ENCODE assay signal across 22 mouse cellular contexts in genomic region chr12:54671262-54671661, GRCm38 (mm10). TPM values are rescaled to one million over a fixed set of nuclear protein-coding genes. Genes with fewer than 3 reads are reported as not detected.
DNase-seq lines count a peak whose midpoint lies in the region; ATAC-seq lines count a peak whose summit lies in the region.
"Had no signal": no experiment of that assay in that cellular context is flagged by ENCODE, and none has a peak within 500 bp of the region (broad histone marks: within the 10 kb centered on the region; RNA-seq: fewer than 3 reads in every experiment).

No protein-coding gene starts in this region.

- H3K4me2 ChIP-seq in liver, embryonic 12.5 days = no peak overlapping the region
- H3K4me2 ChIP-seq in liver, embryonic 11.5 days = no peak overlapping the region
- no peak overlapping the region for H3K4me2 ChIP-seq in liver, embryonic 15.5 days
- H3K4me2 ChIP-seq in hindbrain, embryonic 16.5 days (ENCODE audit: low read length) = no peak overlapping the region
- H3K4me2 ChIP-seq: forebrain, embryonic 13.5 days; heart, embryonic 11.5 days; hindbrain, embryonic 13.5 days had no signal

- no peak overlapping the region for H3K9ac ChIP-seq in liver, embryonic 12.5 days
- no peak overlapping the region for H3K9ac ChIP-seq in liver, embryonic 11.5 days (ENCODE audit: low read depth, low read length)
- no peak overlapping the region for H3K9ac ChIP-seq in liver, embryonic 15.5 days
- no peak overlapping the region for H3K9ac ChIP-seq in hindbrain, embryonic 16.5 days (ENCODE audit: low read depth, low read length)
- H3K9ac ChIP-seq: forebrain, embryonic 13.5 days; hindbrain, embryonic 13.5 days had no signal

- no peak for ATAC-seq in liver, embryonic 12.5 days
- ATAC-seq in liver, embryonic 11.5 days (replicated peaks; ENCODE audit: low FRiP score) = 0 out of 2 replicates have a peak, but pooled peaks have one; percentile 26
- ATAC-seq in liver, embryonic 15.5 days (ENCODE audit: insufficient read depth) = peak; percentile 57
- no peak for ATAC-seq in hindbrain, embryonic 16.5 days
- ATAC-seq: forebrain, embryonic 13.5 days; forebrain, embryonic 16.5 days; Patski had no signal

- H3K27ac ChIP-seq in liver, embryonic 12.5 days = no peak overlapping the region
- H3K27ac ChIP-seq in liver, embryonic 11.5 days (ENCODE audit: low read depth, low read length) = no peak overlapping the region
- peak overlapping the region; percentile 61 for H3K27ac ChIP-seq in liver, embryonic 15.5 days (replicated peaks)
- no peak overlapping the region for H3K27ac ChIP-seq in hindbrain, embryonic 16.5 days (ENCODE audit: low read depth, low read length)
- H3K27ac ChIP-seq: forebrain, embryonic 10.5 days; forebrain, embryonic 13.5 days; gastrocnemius, adult 2 months; hindbrain, embryonic 10.5 days; hindbrain, embryonic 13.5 days had no signal

- H3K27me3 ChIP-seq in liver, embryonic 12.5 days (replicated peaks) = no peaks in the 10 kb centered on the region
- no peaks in the 10 kb centered on the region for H3K27me3 ChIP-seq in liver, embryonic 11.5 days (replicated peaks; ENCODE audit: control insufficient read depth, insufficient read depth, low read length)
- H3K27me3 ChIP-seq in liver, embryonic 15.5 days = no peaks in the 10 kb centered on the region
- no peaks in the 10 kb centered on the region for H3K27me3 ChIP-seq in hindbrain, embryonic 16.5 days (replicated peaks; ENCODE audit: control insufficient read depth, insufficient read depth, low read length)
- H3K27me3 ChIP-seq: forebrain, embryonic 13.5 days; hindbrain, embryonic 13.5 days; Patski had no signal

- 82% methylated on average over 4 of the region's 4 CpGs for WGBS in liver, embryonic 12.5 days (ENCODE audit: insufficient replicate concordance)
- 80% methylated on average over 4 of the region's 4 CpGs for WGBS in liver, embryonic 11.5 days
- 75% methylated on average over 4 of the region's 4 CpGs for WGBS in liver, embryonic 15.5 days (ENCODE audit: insufficient replicate concordance)
- WGBS in hindbrain, embryonic 16.5 days = 82% methylated on average over 4 of the region's 4 CpGs

- no peaks in the 10 kb centered on the region for H3K4me1 ChIP-seq in liver, embryonic 12.5 days
- no peaks in the 10 kb centered on the region for H3K4me1 ChIP-seq in liver, embryonic 11.5 days (replicated peaks; ENCODE audit: control insufficient read depth, insufficient read depth, low read length)
- H3K4me1 ChIP-seq in liver, embryonic 15.5 days (replicated peaks) = 0 out of 2 replicates have a peak, but pooled peaks cover 3% of the 10 kb centered on the region
- no peaks in the 10 kb centered on the region for H3K4me1 ChIP-seq in hindbrain, embryonic 16.5 days (ENCODE audit: control insufficient read depth, insufficient read depth, low read depth, low read length)
- H3K4me1 ChIP-seq: forebrain, embryonic 10.5 days; forebrain, embryonic 13.5 days; hindbrain, embryonic 10.5 days; hindbrain, embryonic 13.5 days had no signal

- peaks cover 57% of the 10 kb centered on the region for H3K36me3 ChIP-seq in liver, embryonic 12.5 days
- peaks cover 8% of the 10 kb centered on the region; the same call in 1 of the 2 replicates for H3K36me3 ChIP-seq in liver, embryonic 11.5 days (ENCODE audit: control insufficient read depth, insufficient read depth, low read length)
- H3K36me3 ChIP-seq in liver, embryonic 15.5 days (replicated peaks) = peaks cover 47% of the 10 kb centered on the region
- peaks cover 25% of the 10 kb centered on the region for H3K36me3 ChIP-seq in hindbrain, embryonic 16.5 days (ENCODE audit: control insufficient read depth, insufficient read depth, low read length)

- H3K4me3 ChIP-seq in liver, embryonic 12.5 days = no peak overlapping the region
- H3K4me3 ChIP-seq in liver, embryonic 11.5 days (ENCODE audit: low read depth, low read length) = no peak overlapping the region
- no peak overlapping the region for H3K4me3 ChIP-seq in liver, embryonic 15.5 days (replicated peaks)
- H3K4me3 ChIP-seq in hindbrain, embryonic 16.5 days (ENCODE audit: low read length) = no peak overlapping the region
- H3K4me3 ChIP-seq: forebrain, embryonic 10.5 days; forebrain, embryonic 13.5 days; gastrocnemius, adult 2 months; hindbrain, embryonic 10.5 days; hindbrain, embryonic 13.5 days had no signal

- H3K9me3 ChIP-seq in liver, embryonic 12.5 days (replicated peaks) = no peaks in the 10 kb centered on the region
- no peaks in the 10 kb centered on the region for H3K9me3 ChIP-seq in liver, embryonic 11.5 days (ENCODE audit: control insufficient read depth, low read length)
- no peaks in the 10 kb centered on the region for H3K9me3 ChIP-seq in liver, embryonic 15.5 days (replicated peaks)
- no peaks in the 10 kb centered on the region for H3K9me3 ChIP-seq in hindbrain, embryonic 16.5 days (ENCODE audit: control insufficient read depth, low read length)
- H3K9me3 ChIP-seq: forebrain, embryonic 10.5 days; forebrain, embryonic 13.5 days; hindbrain, embryonic 10.5 days; hindbrain, embryonic 13.5 days had no signal

- intact Hi-C loops in heart, postnatal 25 days (cut with DNase I) = no loop called here

- peak; percentile 24 for DNase-seq in liver
- no peak for DNase-seq in liver, embryonic 11.5 days (ENCODE audit: low spot score)
- DNase-seq in ovary, postnatal 10 days (ENCODE audit: low spot score) = no peak
- no peak for DNase-seq in heart, postnatal 25 days (ENCODE audit: low spot score)
- DNase-seq: adrenal gland, postnatal 10 days; adrenal gland, postnatal 36 days; cerebellum, adult 18-20 months; cerebellum, adult 9-10 months; cerebellum, postnatal 14 days; gastrocnemius, adult 2 months; gastrocnemius, postnatal 14 days; heart, postnatal 36 days had no signal

RNA-seq across cellular contexts. Expression of gene Sptssa, which starts 14.9 kb away (rescaled TPM):
- polyA plus RNA-seq in liver, embryonic 12.5 days (2016; fragmentation: Nextera tagmentation; extraction: Ambion mirVana) = 58.8 and 58.9 TPM in 2 replicates
- 95.8 and 99.8 TPM in 2 replicates for polyA plus RNA-seq in liver, embryonic 11.5 days (2014; fragmentation: Nextera tagmentation; extraction: Ambion mirVana)
- 76.4 and 80.3 TPM in 2 replicates for polyA plus RNA-seq in liver, embryonic 15.5 days (2015; fragmentation: Nextera tagmentation; extraction: Ambion mirVana)
- total RNA-seq in heart, postnatal 25 days (2021) = 10 to 100 TPM; 34.2 to 35.2 TPM
- 198 and 213 TPM in 2 replicates for polyA plus RNA-seq in hindbrain, embryonic 16.5 days (2015; fragmentation: Nextera tagmentation; extraction: Ambion mirVana)

RNA-seq across cellular contexts. Expression of gene Eapp, which starts 24.4 kb away (rescaled TPM):
- polyA plus RNA-seq in liver, embryonic 12.5 days (2016; fragmentation: Nextera tagmentation; extraction: Ambion mirVana) = 47.1 and 48.3 TPM in 2 replicates
- polyA plus RNA-seq in liver, embryonic 11.5 days (2014; fragmentation: Nextera tagmentation; extraction: Ambion mirVana) = 59.9 and 68.4 TPM in 2 replicates
- 32.2 and 36.2 TPM in 2 replicates for polyA plus RNA-seq in liver, embryonic 15.5 days (2015; fragmentation: Nextera tagmentation; extraction: Ambion mirVana)
- total RNA-seq in heart, postnatal 25 days (2021) = 10 to 100 TPM; 25.7 to 28.3 TPM
- 73.4 and 81.1 TPM in 2 replicates for polyA plus RNA-seq in hindbrain, embryonic 16.5 days (2015; fragmentation: Nextera tagmentation; extraction: Ambion mirVana)

Comparison
In these comparisons a context has a peak if more than half of its experiments do, and no peak if none do; other contexts are left out.
1. ATAC-seq: peak in liver, embryonic 11.5 days (single experiment) and liver, embryonic 15.5 days (single experiment); none in liver, embryonic 12.5 days (single experiment) and hindbrain, embryonic 16.5 days (single experiment).